ENCODE assay signal across 20 mouse cellular contexts in genomic region chr14:86642831-86643241, GRCm38 (mm10).
A peak's percentile ranks its signal among the peaks of the same experiment; 100 is the strongest.
DNase-seq lines count a peak whose midpoint lies in the region; ATAC-seq lines count a peak whose summit lies in the region.
"Had no signal": no experiment of that assay in that cellular context is flagged by ENCODE, and none has a peak within 500 bp of the region (broad histone marks: within the 10 kb centered on the region; RNA-seq: fewer than 3 reads in every experiment).

No protein-coding gene starts in this region.

- peak; percentile 76 for ATAC-seq in hindbrain, embryonic 16.5 days
- ATAC-seq in midbrain, embryonic 16.5 days: peak; percentile 49; the same call in 1 of the 2 replicates
- ATAC-seq: lung, postnatal 0 days had no signal

- no peak overlapping the region for H3K4me2 ChIP-seq in hindbrain, embryonic 16.5 days (ENCODE audit: low read length)
- no peak overlapping the region for H3K4me2 ChIP-seq in midbrain, embryonic 16.5 days (ENCODE audit: low read length)
- H3K4me2 ChIP-seq: embryonic facial prominence, embryonic 13.5 days; limb, embryonic 12.5 days; stomach, embryonic 15.5 days had no signal

- H3K4me1 ChIP-seq in hindbrain, embryonic 16.5 days (ENCODE audit: control insufficient read depth, insufficient read depth, low read depth, low read length): 0 out of 2 replicates have a peak, but pooled peaks cover 4% of the 10 kb centered on the region
- H3K4me1 ChIP-seq in midbrain, embryonic 16.5 days (ENCODE audit: control insufficient read depth, insufficient read depth, low read length): peaks cover 6% of the 10 kb centered on the region; the same call in 1 of the 2 replicates
- H3K4me1 ChIP-seq: embryonic facial prominence, embryonic 13.5 days; heart, embryonic 10.5 days; limb, embryonic 12.5 days; stomach, embryonic 15.5 days had no signal

- no peaks in the 10 kb centered on the region for H3K9me3 ChIP-seq in hindbrain, embryonic 16.5 days (ENCODE audit: control insufficient read depth, low read length)
- H3K9me3 ChIP-seq in midbrain, embryonic 16.5 days (replicated peaks; ENCODE audit: control insufficient read depth, low read length, poor library complexity, severe bottlenecking): no peaks in the 10 kb centered on the region
- H3K9me3 ChIP-seq: embryonic facial prominence, embryonic 13.5 days; heart, embryonic 10.5 days; limb, embryonic 12.5 days; stomach, embryonic 15.5 days had no signal

- peak; percentile 3 for DNase-seq in CD4-positive, CD25-positive, alpha-beta regulatory T cell, adult 2 months (ENCODE audit: low read depth, low spot score)
- peak; percentile 39 for DNase-seq in embryo, embryonic 11 days
- DNase-seq in kidney, postnatal 14 days: no peak
- no peak for DNase-seq in adrenal gland, postnatal 14 days
- no peak for DNase-seq in adrenal gland, adult (ENCODE audit: inconsistent age in 2 of 2, low spot score in 1 of 2)
- DNase-seq: adrenal gland, adult 8-10 months; B cell, adult 2 months; cerebellum, adult 9-10 months; gastrocnemius, postnatal 25 days; kidney, adult 2 months had no signal

- no peaks in the 10 kb centered on the region for H3K27me3 ChIP-seq in hindbrain, embryonic 16.5 days (replicated peaks; ENCODE audit: control insufficient read depth, insufficient read depth, low read length)
- 0 out of 2 replicates have a peak, but pooled peaks cover 2% of the 10 kb centered on the region for H3K27me3 ChIP-seq in midbrain, embryonic 16.5 days (ENCODE audit: control insufficient read depth, insufficient read depth, low read depth, low read length)
- H3K27me3 ChIP-seq: embryonic facial prominence, embryonic 13.5 days; limb, embryonic 12.5 days; megakaryocyte, embryonic 14.5 days; stomach, embryonic 15.5 days had no signal

- no peak overlapping the region for H3K27ac ChIP-seq in hindbrain, embryonic 16.5 days (ENCODE audit: low read depth, low read length)
- H3K27ac ChIP-seq in midbrain, embryonic 16.5 days (ENCODE audit: low read length): no peak overlapping the region
- H3K27ac ChIP-seq: embryonic facial prominence, embryonic 13.5 days; heart, embryonic 10.5 days; left cerebral cortex, adult 2 months; limb, embryonic 12.5 days; liver, embryonic 14.5 days; stomach, embryonic 15.5 days had no signal

- no peak overlapping the region for H3K4me3 ChIP-seq in hindbrain, embryonic 16.5 days (ENCODE audit: low read length)
- no peak overlapping the region for H3K4me3 ChIP-seq in midbrain, embryonic 16.5 days (ENCODE audit: low read depth, low read length)
- H3K4me3 ChIP-seq: embryonic facial prominence, embryonic 13.5 days; heart, embryonic 10.5 days; left cerebral cortex, adult 2 months; limb, embryonic 12.5 days; megakaryocyte, embryonic 14.5 days; stomach, embryonic 15.5 days had no signal

- 31% methylated on average over 7 of the region's 7 CpGs for WGBS in hindbrain, embryonic 16.5 days
- WGBS in midbrain, embryonic 16.5 days: 30% methylated on average over 7 of the region's 7 CpGs

- no peaks in the 10 kb centered on the region for H3K36me3 ChIP-seq in hindbrain, embryonic 16.5 days (ENCODE audit: control insufficient read depth, insufficient read depth, low read length)
- H3K36me3 ChIP-seq in midbrain, embryonic 16.5 days (ENCODE audit: control insufficient read depth, insufficient read depth, low read length): no peaks in the 10 kb centered on the region
- H3K36me3 ChIP-seq: embryonic facial prominence, embryonic 13.5 days; heart, embryonic 10.5 days; limb, embryonic 12.5 days; stomach, embryonic 15.5 days had no signal

- H3K9ac ChIP-seq in hindbrain, embryonic 16.5 days (ENCODE audit: low read depth, low read length): no peak overlapping the region
- no peak overlapping the region for H3K9ac ChIP-seq in midbrain, embryonic 16.5 days (ENCODE audit: low read depth, low read length)
- H3K9ac ChIP-seq: embryonic facial prominence, embryonic 13.5 days; limb, embryonic 12.5 days; liver, embryonic 14.5 days; stomach, embryonic 15.5 days had no signal

Comparison
In these comparisons a context has a peak if more than half of its experiments do, and no peak if none do; other contexts are left out.
1. DNase-seq: peak in CD4-positive, CD25-positive, alpha-beta regulatory T cell, adult 2 months (single experiment) and embryo, embryonic 11 days (single experiment); none in kidney, postnatal 14 days (single experiment), adrenal gland, postnatal 14 days (single experiment) and adrenal gland, adult (0 of 2).